In genomic region chr7:127018416-127019305, GRCm38 (mm10) we compare ENCODE assay signal across 11 mouse cellular contexts. TPM values are rescaled to one million over a fixed set of nuclear protein-coding genes. Genes with fewer than 3 reads are reported as not detected.
DNase-seq lines count a peak whose midpoint lies in the region; ATAC-seq lines count a peak whose summit lies in the region.
"Had no signal": no experiment of that assay in that cellular context is flagged by ENCODE, and none has a peak within 500 bp of the region (broad histone marks: within the 10 kb centered on the region; RNA-seq: fewer than 3 reads in every experiment).

No protein-coding gene starts in this region.

- peaks cover 84% of the 10 kb centered on the region for H3K4me1 ChIP-seq in lung, embryonic 15.5 days
- H3K4me1 ChIP-seq in intestine, embryonic 15.5 days (replicated peaks): peaks cover 77% of the 10 kb centered on the region
- peaks cover 73% of the 10 kb centered on the region for H3K4me1 ChIP-seq in stomach, embryonic 15.5 days

- H3K36me3 ChIP-seq in lung, embryonic 15.5 days: peaks cover 26% of the 10 kb centered on the region
- H3K36me3 ChIP-seq in intestine, embryonic 15.5 days: peaks cover 17% of the 10 kb centered on the region
- H3K36me3 ChIP-seq in stomach, embryonic 15.5 days: peaks cover 18% of the 10 kb centered on the region

- H3K4me2 ChIP-seq in lung, embryonic 15.5 days: peak overlapping the region; percentile 88; the same call in 1 of the 2 replicates
- H3K4me2 ChIP-seq in intestine, embryonic 15.5 days (replicated peaks): peak overlapping the region; percentile 87
- H3K4me2 ChIP-seq in stomach, embryonic 15.5 days: peak overlapping the region; percentile 86

- no peak for ATAC-seq in cerebellum, adult (ENCODE audit: insufficient number of reproducible peaks, low FRiP score, low TSS enrichment)
- no peak for ATAC-seq in lung, embryonic 15.5 days (ENCODE audit: borderline replicate concordance, extremely low read depth, low FRiP score, low TSS enrichment)
- no peak for ATAC-seq in intestine, embryonic 15.5 days
- no peak for ATAC-seq in stomach, embryonic 15.5 days (ENCODE audit: insufficient read depth, low FRiP score, low read depth)
- ATAC-seq in monocyte, adult 5-6 weeks (replicated peaks; ENCODE audit: insufficient number of reproducible peaks, low FRiP score, low TSS enrichment, poor library complexity, severe bottlenecking): no peak

- no peaks in the 10 kb centered on the region for H3K9me3 ChIP-seq in lung, embryonic 15.5 days
- no peaks in the 10 kb centered on the region for H3K9me3 ChIP-seq in intestine, embryonic 15.5 days
- H3K9me3 ChIP-seq in stomach, embryonic 15.5 days: no peaks in the 10 kb centered on the region

- 66% methylated on average over 15 of the region's 15 CpGs for WGBS in lung, embryonic 15.5 days
- WGBS in intestine, embryonic 15.5 days: 70% methylated on average over 15 of the region's 15 CpGs
- WGBS in stomach, embryonic 15.5 days: 74% methylated on average over 15 of the region's 15 CpGs

- peak overlapping the region; percentile 98 for H3K27ac ChIP-seq in lung, embryonic 15.5 days
- H3K27ac ChIP-seq in intestine, embryonic 15.5 days: peak overlapping the region; percentile 98
- H3K27ac ChIP-seq in stomach, embryonic 15.5 days: peak overlapping the region; percentile 31

- H3K4me3 ChIP-seq in lung, embryonic 15.5 days: no peak overlapping the region; the same call in 1 of the 2 replicates
- no peak overlapping the region for H3K4me3 ChIP-seq in intestine, embryonic 15.5 days (replicated peaks)
- H3K4me3 ChIP-seq in stomach, embryonic 15.5 days (replicated peaks): no peak overlapping the region
- H3K4me3 ChIP-seq: erythroblast, embryonic 14.5 days; myocyte had no signal

- DNase-seq in cerebellum, adult 11 months: peak; percentile 45
- no peak for DNase-seq in lung, postnatal 4 days
- no peak for DNase-seq in right cerebral cortex, postnatal 4 days
- DNase-seq: kidney, postnatal 36 days had no signal

- peak overlapping the region; percentile 21; the same call in 1 of the 2 replicates for H3K9ac ChIP-seq in lung, embryonic 15.5 days
- H3K9ac ChIP-seq in intestine, embryonic 15.5 days: peak overlapping the region; percentile 58
- no peak overlapping the region for H3K9ac ChIP-seq in stomach, embryonic 15.5 days

- no peaks in the 10 kb centered on the region for H3K27me3 ChIP-seq in lung, embryonic 15.5 days
- H3K27me3 ChIP-seq in intestine, embryonic 15.5 days (replicated peaks): no peaks in the 10 kb centered on the region
- no peaks in the 10 kb centered on the region for H3K27me3 ChIP-seq in stomach, embryonic 15.5 days (replicated peaks)

RNA-seq across cellular contexts. Expression of gene Pagr1a, which starts 1.5 kb away (rescaled TPM):
- polyA plus RNA-seq in lung, embryonic 15.5 days (2015; fragmentation: Nextera tagmentation; extraction: Ambion mirVana): 63.5 and 86.1 TPM in 2 replicates
- 48.4 and 52.6 TPM in 2 replicates for polyA plus RNA-seq in intestine, embryonic 15.5 days (2015; fragmentation: Nextera tagmentation; extraction: Ambion mirVana)
- 33.1 and 62.5 TPM in 2 replicates for polyA plus RNA-seq in stomach, embryonic 15.5 days (2015; fragmentation: Nextera tagmentation; extraction: Ambion mirVana)
- 3.8 to 52.6 TPM (median 4.4 TPM) in 3 replicates for total RNA-seq in monocyte, adult 5-6 weeks (2017)

RNA-seq across cellular contexts. Expression of gene Gm42742, which starts 2.2 kb away (rescaled TPM):
- polyA plus RNA-seq in lung, embryonic 15.5 days (2015; fragmentation: Nextera tagmentation; extraction: Ambion mirVana): 23.7 and 46.1 TPM in 2 replicates
- polyA plus RNA-seq in intestine, embryonic 15.5 days (2015; fragmentation: Nextera tagmentation; extraction: Ambion mirVana): 41.5 and 51.1 TPM in 2 replicates
- polyA plus RNA-seq in stomach, embryonic 15.5 days (2015; fragmentation: Nextera tagmentation; extraction: Ambion mirVana): 25.0 and 63.8 TPM in 2 replicates
- total RNA-seq in monocyte, adult 5-6 weeks (2017): 6.4 to 36.5 TPM (median 36.3 TPM) in 3 replicates

RNA-seq across cellular contexts. Expression of gene Prrt2, which starts 2.4 kb away (rescaled TPM):
- polyA plus RNA-seq in lung, embryonic 15.5 days (2015; fragmentation: Nextera tagmentation; extraction: Ambion mirVana): 3.0 and 3.9 TPM in 2 replicates
- 4.3 and 5.0 TPM in 2 replicates for polyA plus RNA-seq in intestine, embryonic 15.5 days (2015; fragmentation: Nextera tagmentation; extraction: Ambion mirVana)
- polyA plus RNA-seq in stomach, embryonic 15.5 days (2015; fragmentation: Nextera tagmentation; extraction: Ambion mirVana): 5.9 and 8.1 TPM in 2 replicates
- total RNA-seq in monocyte, adult 5-6 weeks (2017): not detected in 3 replicates
- polyA plus RNA-seq: myocyte had no signal

RNA-seq across cellular contexts. Expression of gene Pagr1b, which starts 2.4 kb away (rescaled TPM):
- polyA plus RNA-seq in lung, embryonic 15.5 days (2015; fragmentation: Nextera tagmentation; extraction: Ambion mirVana): not detected in 2 replicates
- polyA plus RNA-seq in intestine, embryonic 15.5 days (2015; fragmentation: Nextera tagmentation; extraction: Ambion mirVana): 0.43 and 1.5 TPM in 2 replicates
- polyA plus RNA-seq in stomach, embryonic 15.5 days (2015; fragmentation: Nextera tagmentation; extraction: Ambion mirVana): 1.0 TPM in 1 of 2 replicates, not detected in the other
- 2.9 to 7.8 TPM (median 5.2 TPM) in 3 replicates for total RNA-seq in monocyte, adult 5-6 weeks (2017)
- polyA plus RNA-seq: erythroblast, embryonic 14.5 days had no signal

RNA-seq across cellular contexts. Expression of gene Mvp, which starts 4.2 kb away (rescaled TPM):
- polyA plus RNA-seq in lung, embryonic 15.5 days (2015; fragmentation: Nextera tagmentation; extraction: Ambion mirVana): 13.0 and 13.9 TPM in 2 replicates
- polyA plus RNA-seq in intestine, embryonic 15.5 days (2015; fragmentation: Nextera tagmentation; extraction: Ambion mirVana): 58.3 and 59.2 TPM in 2 replicates
- polyA plus RNA-seq in stomach, embryonic 15.5 days (2015; fragmentation: Nextera tagmentation; extraction: Ambion mirVana): 27.2 and 29.1 TPM in 2 replicates
- 95.0 to 131 TPM (median 111 TPM) in 3 replicates for total RNA-seq in monocyte, adult 5-6 weeks (2017)

Comparison
In these comparisons a context has a peak if more than half of its experiments do, and no peak if none do; other contexts are left out.
1. H3K27ac ChIP-seq: peak in every context shown above with its lines; median percentile 98 in lung, embryonic 15.5 days; 98 in intestine, embryonic 15.5 days; 31 in stomach, embryonic 15.5 days.